Mouse (Mus musculus) hindbrain, embryonic 14.5 days (tissue): ENCODE data around the gene Gm17387. TPM values are rescaled to one million over a fixed set of nuclear protein-coding genes. Genes with fewer than 3 reads are reported as not detected.
"Not testable (repeated sequence)": the region's sequence is repeated elsewhere in the genome, so short reads cannot be mapped to it uniquely, and the experiment has no call there.

Experiments
- ATAC-seq: fragments of 200-750 bp; cut with Nextera tagmentation; 2 replicates; pipeline ENCODE4 v1.8.0; 2017; ENCODE audit warnings: moderate number of reproducible peaks, mild to moderate bottlenecking, moderate TSS enrichment, moderate library complexity; ENCODE audit not compliant: low FRiP score
- DNase-seq: peaks from one replicate; pipeline ENCODE4 v3.0.0-alpha.2; 2015; ENCODE audit warnings: low spot score
- H3K27ac ChIP-seq: fragments of 300-500 bp; sonication (generic); 2 replicates; pipeline ENCODE4 v1.5.1; 2014; ENCODE audit warnings: mild to moderate bottlenecking, moderate library complexity
- H3K27me3 ChIP-seq: fragments of 300-500 bp; sonication (generic); 2 replicates; pipeline ENCODE4 v1.6.1; 2014; ENCODE audit warnings: mild to moderate bottlenecking, low read length, mixed read lengths; ENCODE audit not compliant: control insufficient read depth, insufficient read depth
- H3K36me3 ChIP-seq: fragments of 300-500 bp; sonication (generic); replicated peaks from 2 replicates; pipeline ENCODE4 v1.6.1; 2014; ENCODE audit not compliant: control insufficient read depth, insufficient read depth
- H3K4me1 ChIP-seq: fragments of 300-500 bp; sonication (generic); replicated peaks from 2 replicates; pipeline ENCODE4 v1.6.1; 2014; ENCODE audit warnings: antibody characterized with exemption, low read length, mixed read lengths; ENCODE audit not compliant: control insufficient read depth, insufficient read depth
- H3K4me2 ChIP-seq: fragments of 300-500 bp; sonication (generic); replicated peaks from 2 replicates; pipeline ENCODE4 v1.6.1; 2014; ENCODE audit warnings: mild to moderate bottlenecking, moderate library complexity
- H3K4me3 ChIP-seq: fragments of 300-500 bp; sonication (generic); replicated peaks from 2 replicates; pipeline ENCODE4 v1.5.1; 2014; ENCODE audit warnings: mild to moderate bottlenecking, low read length
- H3K9ac ChIP-seq: fragments of 300-500 bp; sonication (generic); 2 replicates; pipeline ENCODE4 v1.6.1; 2014
- H3K9me3 ChIP-seq: fragments of 300-500 bp; sonication (generic); 2 replicates; pipeline ENCODE4 v1.6.1; 2016; ENCODE audit warnings: low read length; ENCODE audit not compliant: control insufficient read depth
- WGBS: fragments of 180-500 bp; shearing (Covaris S2); extraction: QIAGEN DNeasy Blood & Tissue Kit; methylation state at CpG from one replicate; pipeline ENCODE4 v1.1.7; 2014; 5-methylcytosine and 5-hydroxymethylcytosine counted together
- polyA plus RNA-seq: library from polyadenylated mRNA; unstranded; fragments of >200 nt; fragmentation: Nextera tagmentation; extraction: Ambion mirVana; gene quantifications from 2 replicates; pipeline ENCODE4 v1.2.1, GENCODE M21; 2014

Gm17387 gene
- polyA plus RNA-seq, 1 experiment from 2014 or later = not detected

GRCm38 (mm10) chr7:141026097-141026739 lies 2.7 kb upstream of the Gm17387 start:
- Histone ChIP-seq H3K4me3 (no peak overlapping the region), H3K9me3 (no peaks in the 10 kb centered on the region), H3K27me3 (no peaks in the 10 kb centered on the region), H3K36me3 (no peaks in the 10 kb centered on the region), H3K9ac (no peak overlapping the region), H3K4me2 (no peak overlapping the region), H3K27ac (peak overlapping the region; percentile 68), H3K4me1 (peaks cover 7% of the 10 kb centered on the region; the same call in 1 of the 2 replicates)
- 12% methylated on average over 6 of the region's 6 CpGs for WGBS
- peak; percentile 34; the same call in 1 of the 2 replicates for ATAC-seq
- peak; percentile 33 for DNase-seq

- no peaks in the 10 kb centered on the region for H3K27me3 ChIP-seq
- DNase-seq (no peak), ATAC-seq (peak; percentile 21; the same call in 1 of the 2 replicates)
- peak overlapping the region; percentile 68 for H3K27ac ChIP-seq
- no peak overlapping the region for H3K4me2 ChIP-seq
- H3K4me1 ChIP-seq = peaks cover 7% of the 10 kb centered on the region; the same call in 1 of the 2 replicates
- WGBS = 39% methylated on average over 5 of the region's 5 CpGs
- H3K9ac ChIP-seq = no peak overlapping the region
- no peaks in the 10 kb centered on the region for H3K9me3 ChIP-seq
- no peak overlapping the region for H3K4me3 ChIP-seq
- H3K36me3 ChIP-seq = no peaks in the 10 kb centered on the region
Measured at GRCm38 (mm10) chr7:141026740-141027098, 2.2 kb upstream of the Gm17387 start.

GRCm38 (mm10) chr7:141030390-141030789 lies 1.5 kb downstream of the Gm17387 start:
- H3K4me2 ChIP-seq = no peak overlapping the region
- H3K36me3 ChIP-seq = no peaks in the 10 kb centered on the region
- no peak overlapping the region for H3K27ac ChIP-seq
- H3K4me1 ChIP-seq = 0 out of 2 replicates have a peak, but pooled peaks cover 2% of the 10 kb centered on the region
- H3K9me3 ChIP-seq = no peaks in the 10 kb centered on the region
- H3K4me3 ChIP-seq = no peak overlapping the region
- DNase-seq = no peak
- WGBS = 49% methylated on average over 3 of the region's 3 CpGs
- H3K9ac ChIP-seq = no peak overlapping the region
- no peak for ATAC-seq
- H3K27me3 ChIP-seq = no peaks in the 10 kb centered on the region

DNA sequence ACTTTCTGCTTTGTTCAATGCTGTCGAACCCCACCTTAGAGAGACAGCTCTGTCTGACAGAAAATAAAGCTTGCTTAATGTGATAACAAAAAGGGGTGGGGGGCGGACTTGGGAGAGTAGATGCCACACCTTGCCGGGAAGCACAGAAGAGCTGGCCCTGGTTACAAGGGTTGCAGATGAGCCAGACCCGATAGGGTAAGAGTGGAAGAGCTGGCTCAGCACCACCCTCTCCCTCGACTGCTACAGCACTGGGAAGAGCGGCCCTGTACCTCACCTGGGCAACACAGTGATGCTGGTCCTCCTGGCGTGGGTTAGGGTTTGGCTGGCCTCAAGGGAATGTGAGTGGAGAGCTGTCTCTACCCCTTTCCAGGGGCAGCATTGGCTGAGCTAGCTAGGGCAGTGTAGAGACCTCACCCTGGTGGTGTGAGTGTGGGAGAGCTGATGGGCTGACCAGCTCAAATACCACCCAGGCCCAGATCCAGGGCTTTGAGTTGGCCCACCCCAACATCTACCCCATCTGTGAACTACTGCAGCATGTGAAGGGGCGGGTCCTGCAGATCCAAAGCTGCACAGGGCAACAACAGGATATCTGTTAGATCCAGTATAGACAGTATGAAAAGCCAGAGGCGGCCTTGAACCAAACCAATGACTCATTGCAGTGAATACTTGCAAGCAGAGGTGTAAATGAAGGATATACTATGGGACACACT lies 3.7 kb downstream of the Gm17387 start:
- no peaks in the 10 kb centered on the region for H3K4me1 ChIP-seq
- 83% methylated on average over 9 of the region's 9 CpGs for WGBS
- H3K27ac ChIP-seq = no peak overlapping the region
- no peaks in the 10 kb centered on the region for H3K9me3 ChIP-seq
- H3K4me2 ChIP-seq = no peak overlapping the region
- no peak overlapping the region for H3K4me3 ChIP-seq
- no peaks in the 10 kb centered on the region for H3K36me3 ChIP-seq
- H3K9ac ChIP-seq = no peak overlapping the region
- no peak for ATAC-seq
- no peaks in the 10 kb centered on the region for H3K27me3 ChIP-seq
- DNase-seq = no peak

DNA sequence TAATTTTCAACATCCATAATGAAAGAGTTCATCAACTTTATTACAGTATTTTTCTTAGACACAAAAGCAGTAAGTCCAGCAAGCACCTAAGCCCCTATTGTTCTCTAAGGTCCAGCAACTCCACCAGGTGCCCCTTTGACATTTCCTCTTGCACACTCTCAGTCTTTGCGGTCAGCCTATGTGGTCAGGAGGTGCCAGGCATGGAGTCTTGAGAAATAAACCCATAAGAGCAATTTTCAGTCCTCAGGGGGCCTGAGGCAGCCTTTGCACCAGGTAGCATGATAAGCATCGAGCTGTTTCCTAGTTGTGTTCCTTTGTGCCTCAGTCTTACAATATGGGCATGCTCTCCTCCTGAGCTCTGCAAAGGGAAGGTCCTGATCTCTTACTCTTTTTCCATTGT lies 7.7 kb downstream of the Gm17387 start:
- WGBS = 88% methylated on average over 1 of the region's 2 CpGs

GRCm38 (mm10) chr7:141038090-141039032 lies 9.4 kb downstream of the Gm17387 start:
- ATAC-seq (no peak), DNase-seq (no peak)
- Histone ChIP-seq H3K4me3 (no peak overlapping the region), H3K27ac (no peak overlapping the region), H3K9me3 (no peaks in the 10 kb centered on the region), H3K4me2 (no peak overlapping the region), H3K27me3 (no peaks in the 10 kb centered on the region), H3K9ac (no peak overlapping the region), H3K36me3 (no peaks in the 10 kb centered on the region), H3K4me1 (no peaks in the 10 kb centered on the region)
- WGBS = 87% methylated on average over 20 of the region's 21 CpGs

More for the DNA sequence above, 7.7 kb downstream of the Gm17387 start:
- H3K36me3 ChIP-seq, H3K9ac ChIP-seq, H3K4me2 ChIP-seq, H3K9me3 ChIP-seq, DNase-seq, ATAC-seq, H3K4me1 ChIP-seq, H3K27ac ChIP-seq, H3K4me3 ChIP-seq, H3K27me3 ChIP-seq: not testable (repeated sequence)

DNA sequence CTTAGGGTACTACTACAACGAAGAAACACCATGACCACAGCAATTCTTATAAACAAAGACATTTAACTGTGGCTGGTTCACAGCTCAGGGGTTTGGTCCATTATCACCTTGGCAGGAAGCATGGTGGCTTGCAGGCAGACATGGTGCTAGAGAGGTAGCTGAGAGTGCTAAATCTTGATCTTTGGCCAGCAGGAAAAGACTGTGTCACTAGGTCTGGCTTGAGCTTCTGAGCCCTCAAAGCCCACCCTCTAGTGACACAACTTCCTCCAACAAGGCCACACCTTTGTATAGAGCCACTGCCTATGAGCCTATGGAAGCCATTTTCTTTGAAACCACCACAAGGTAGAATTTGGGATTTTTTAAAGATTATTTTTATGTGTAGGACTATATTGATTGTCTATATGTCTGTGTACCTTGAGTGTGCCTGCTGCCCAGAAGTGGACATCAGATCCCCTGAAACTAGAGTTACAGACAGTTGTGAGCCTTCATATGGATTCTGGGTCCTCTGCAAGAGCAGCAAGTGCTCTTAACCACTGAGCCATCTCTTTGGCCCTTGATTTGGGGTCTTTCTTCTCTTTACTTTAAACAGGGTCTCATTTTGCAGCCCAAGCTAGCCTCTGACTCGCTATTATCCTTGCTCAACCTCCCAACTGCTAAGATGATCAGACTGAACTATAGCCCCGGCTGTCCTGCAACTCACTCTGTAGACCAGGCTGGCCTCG lies 10.6 kb downstream of the Gm17387 start:
- Histone ChIP-seq H3K9ac (no peak overlapping the region), H3K9me3 (no peaks in the 10 kb centered on the region), H3K4me2 (no peak overlapping the region), H3K36me3 (no peaks in the 10 kb centered on the region), H3K27ac (no peak overlapping the region), H3K4me3 (no peak overlapping the region), H3K27me3 (no peaks in the 10 kb centered on the region), H3K4me1 (no peaks in the 10 kb centered on the region)
- ATAC-seq (no peak), DNase-seq (no peak)
- 98% methylated on average over 4 of the region's 4 CpGs for WGBS

DNA sequence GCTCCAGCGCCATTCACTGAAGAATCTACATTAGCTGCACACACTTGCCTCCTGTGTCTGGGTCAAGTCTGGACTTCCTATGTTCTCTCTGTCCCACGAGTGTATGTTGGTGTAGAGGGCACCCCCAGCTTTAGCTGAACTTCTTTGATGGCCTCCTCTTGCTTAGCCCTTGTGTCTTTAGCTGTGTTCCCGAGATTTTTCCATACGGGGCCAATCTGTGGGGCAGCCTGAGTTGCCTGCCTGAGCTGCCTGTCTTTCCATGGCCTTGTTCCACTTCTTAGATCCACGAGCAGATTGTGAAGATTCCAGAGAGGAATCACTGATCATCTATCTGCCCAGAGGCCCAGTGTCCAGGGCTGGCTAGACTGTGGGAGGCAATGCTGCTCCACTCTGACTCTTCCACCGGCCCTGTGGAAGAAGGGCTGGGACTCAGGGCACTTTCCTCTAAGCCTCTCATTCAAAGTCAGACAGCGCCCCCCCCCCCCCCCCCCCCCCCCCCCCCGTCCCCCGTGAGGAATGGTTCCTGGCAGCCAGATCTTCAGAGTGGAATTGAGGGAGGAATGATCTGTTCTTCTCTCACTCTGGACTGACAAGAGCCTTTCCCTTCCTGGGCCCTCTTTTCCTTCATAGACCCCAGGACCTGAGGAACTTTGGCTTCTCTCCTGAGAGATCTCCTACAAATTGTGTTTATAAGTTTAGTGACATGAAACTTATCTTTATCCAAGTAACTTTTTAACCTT lies 12.1 kb downstream of the Gm17387 start:
- H3K9ac ChIP-seq = no peak overlapping the region
- peak overlapping the region; percentile 35 for H3K27ac ChIP-seq
- H3K4me3 ChIP-seq = no peak overlapping the region
- no peak for ATAC-seq
- H3K4me1 ChIP-seq = no peaks in the 10 kb centered on the region
- no peak overlapping the region for H3K4me2 ChIP-seq
- 44% methylated on average over 6 of the region's 9 CpGs for WGBS
- no peaks in the 10 kb centered on the region for H3K27me3 ChIP-seq
- DNase-seq = no peak
- H3K9me3 ChIP-seq = no peaks in the 10 kb centered on the region
- H3K36me3 ChIP-seq = no peaks in the 10 kb centered on the region
